7 mouse cellular contexts compared by ENCODE assay signal in genomic region chr3:34021259-34021828, GRCm38 (mm10). TPM values are rescaled to one million over a fixed set of nuclear protein-coding genes. Genes with fewer than 3 reads are reported as not detected.
DNase-seq lines count a peak whose midpoint lies in the region; ATAC-seq lines count a peak whose summit lies in the region.

No protein-coding gene starts in this region.

- peaks cover 5% of the 10 kb centered on the region for H3K4me1 ChIP-seq in lung, embryonic 16.5 days (replicated peaks; ENCODE audit: control insufficient read depth, insufficient read depth, low read length)
- H3K4me1 ChIP-seq in forebrain, embryonic 11.5 days (replicated peaks; ENCODE audit: control insufficient read depth, insufficient read depth, low read length): peaks cover 4% of the 10 kb centered on the region; the same call in 1 of the 2 replicates
- H3K4me1 ChIP-seq in liver, embryonic 11.5 days (replicated peaks; ENCODE audit: control insufficient read depth, insufficient read depth, low read length): peaks cover 7% of the 10 kb centered on the region
- peaks cover 3% of the 10 kb centered on the region for H3K4me1 ChIP-seq in stomach, embryonic 16.5 days (ENCODE audit: control insufficient read depth, insufficient read depth, low read length)

- DNase-seq in lung, postnatal 36 days: no peak
- DNase-seq in forebrain, embryonic 11.5 days (ENCODE audit: low spot score): no peak
- DNase-seq in liver, embryonic 11.5 days (ENCODE audit: low spot score): no peak
- DNase-seq in c-Kit-positive CD71-positive TER-119-positive erythroid progenitor cells, embryonic 14.5 days (ENCODE audit: low spot score): no peak
- no peak for DNase-seq in adrenal gland, postnatal 25 days

- no peaks in the 10 kb centered on the region for H3K36me3 ChIP-seq in lung, embryonic 16.5 days (ENCODE audit: control insufficient read depth, insufficient read depth, low read length)
- no peaks in the 10 kb centered on the region for H3K36me3 ChIP-seq in forebrain, embryonic 11.5 days (ENCODE audit: control insufficient read depth, insufficient read depth, low read length)
- no peaks in the 10 kb centered on the region for H3K36me3 ChIP-seq in liver, embryonic 11.5 days (ENCODE audit: control insufficient read depth, insufficient read depth, low read length)
- no peaks in the 10 kb centered on the region for H3K36me3 ChIP-seq in stomach, embryonic 16.5 days (ENCODE audit: control insufficient read depth, insufficient read depth, low read length)

- H3K27me3 ChIP-seq in lung, embryonic 16.5 days (ENCODE audit: control insufficient read depth, insufficient read depth, low read depth, low read length): no peaks in the 10 kb centered on the region
- H3K27me3 ChIP-seq in forebrain, embryonic 11.5 days (ENCODE audit: control insufficient read depth, insufficient read depth, low read length): no peaks in the 10 kb centered on the region; the same call in 1 of the 2 replicates
- no peaks in the 10 kb centered on the region for H3K27me3 ChIP-seq in liver, embryonic 11.5 days (replicated peaks; ENCODE audit: control insufficient read depth, insufficient read depth, low read length)
- H3K27me3 ChIP-seq in stomach, embryonic 16.5 days (ENCODE audit: control insufficient read depth, insufficient read depth, low read length): no peaks in the 10 kb centered on the region

- no peak overlapping the region for H3K9ac ChIP-seq in lung, embryonic 16.5 days (ENCODE audit: low read length)
- H3K9ac ChIP-seq in forebrain, embryonic 11.5 days (ENCODE audit: low read length): peak overlapping the region; percentile 98
- peak overlapping the region; percentile 100; the same call in 1 of the 2 replicates for H3K9ac ChIP-seq in liver, embryonic 11.5 days (ENCODE audit: low read depth, low read length)
- H3K9ac ChIP-seq in stomach, embryonic 16.5 days (ENCODE audit: low read length): no peak overlapping the region

- H3K4me2 ChIP-seq in lung, embryonic 16.5 days (ENCODE audit: low read depth, low read length): peak overlapping the region; percentile 75
- H3K4me2 ChIP-seq in forebrain, embryonic 11.5 days (ENCODE audit: low read depth, low read length, severe bottlenecking): peak overlapping the region; percentile 60
- peak overlapping the region; percentile 83 for H3K4me2 ChIP-seq in liver, embryonic 11.5 days
- H3K4me2 ChIP-seq in stomach, embryonic 16.5 days (ENCODE audit: low read depth, low read length): peak overlapping the region; percentile 68

- no peaks in the 10 kb centered on the region for H3K9me3 ChIP-seq in lung, embryonic 16.5 days (ENCODE audit: control insufficient read depth, low read length)
- no peaks in the 10 kb centered on the region for H3K9me3 ChIP-seq in forebrain, embryonic 11.5 days (ENCODE audit: control insufficient read depth, low read length)
- no peaks in the 10 kb centered on the region for H3K9me3 ChIP-seq in liver, embryonic 11.5 days (ENCODE audit: control insufficient read depth, low read length)
- no peaks in the 10 kb centered on the region for H3K9me3 ChIP-seq in stomach, embryonic 16.5 days (replicated peaks; ENCODE audit: control insufficient read depth, low read length)

- no peak for ATAC-seq in lung, embryonic 16.5 days (ENCODE audit: low read depth)
- ATAC-seq in forebrain, embryonic 11.5 days (replicated peaks; ENCODE audit: low FRiP score): no peak
- no peak for ATAC-seq in liver, embryonic 11.5 days (replicated peaks; ENCODE audit: low FRiP score)
- ATAC-seq in stomach, embryonic 16.5 days (ENCODE audit: insufficient read depth, low FRiP score): no peak

- H3K4me3 ChIP-seq in lung, embryonic 16.5 days (ENCODE audit: low read length): peak overlapping the region; percentile 97
- H3K4me3 ChIP-seq in forebrain, embryonic 11.5 days (ENCODE audit: low read depth, low read length): peak overlapping the region; percentile 96
- peak overlapping the region; percentile 97 for H3K4me3 ChIP-seq in liver, embryonic 11.5 days (ENCODE audit: low read depth, low read length)
- H3K4me3 ChIP-seq in stomach, embryonic 16.5 days (replicated peaks; ENCODE audit: low read length): peak overlapping the region; percentile 90

- 57% methylated on average over 4 of the region's 4 CpGs for WGBS in lung, embryonic 16.5 days
- 69% methylated on average over 4 of the region's 4 CpGs for WGBS in forebrain, embryonic 11.5 days
- 35% methylated on average over 4 of the region's 4 CpGs for whole genome bisulfite sequencing in liver, embryonic 11.5 days
- WGBS in stomach, embryonic 16.5 days: 64% methylated on average over 4 of the region's 4 CpGs

- H3K27ac ChIP-seq in lung, embryonic 16.5 days (ENCODE audit: low read length): no peak overlapping the region
- H3K27ac ChIP-seq in forebrain, embryonic 11.5 days (ENCODE audit: low read depth, low read length): no peak overlapping the region
- no peak overlapping the region for H3K27ac ChIP-seq in liver, embryonic 11.5 days (ENCODE audit: low read depth, low read length)
- H3K27ac ChIP-seq in stomach, embryonic 16.5 days (ENCODE audit: low read length): no peak overlapping the region

RNA-seq across cellular contexts. Expression of gene Fxr1, which starts 1.6 kb away (rescaled TPM):
- polyA plus RNA-seq in lung, embryonic 16.5 days (2015; fragmentation: Nextera tagmentation; extraction: Ambion mirVana): 47.7 and 48.2 TPM in 2 replicates
- 69.3 and 73.5 TPM in 2 replicates for polyA plus RNA-seq in forebrain, embryonic 11.5 days (2014; fragmentation: Nextera tagmentation; extraction: Ambion mirVana)
- 67.9 and 71.4 TPM in 2 replicates for polyA plus RNA-seq in liver, embryonic 11.5 days (2014; fragmentation: Nextera tagmentation; extraction: Ambion mirVana)
- polyA plus RNA-seq in stomach, embryonic 16.5 days (2015; fragmentation: Nextera tagmentation; extraction: Ambion mirVana): 43.4 and 48.5 TPM in 2 replicates
- total RNA-seq in adrenal gland, postnatal 25 days (2021): 119 and 131 TPM in 2 replicates

RNA-seq across cellular contexts. Expression of gene Dnajc19, which starts 59.8 kb away (rescaled TPM):
- polyA plus RNA-seq in lung, embryonic 16.5 days (2015; fragmentation: Nextera tagmentation; extraction: Ambion mirVana): 114 and 119 TPM in 2 replicates
- polyA plus RNA-seq in forebrain, embryonic 11.5 days (2014; fragmentation: Nextera tagmentation; extraction: Ambion mirVana): 166 and 168 TPM in 2 replicates
- polyA plus RNA-seq in liver, embryonic 11.5 days (2014; fragmentation: Nextera tagmentation; extraction: Ambion mirVana): 226 and 227 TPM in 2 replicates
- 110 and 127 TPM in 2 replicates for polyA plus RNA-seq in stomach, embryonic 16.5 days (2015; fragmentation: Nextera tagmentation; extraction: Ambion mirVana)
- total RNA-seq in adrenal gland, postnatal 25 days (2021): 78.6 and 83.8 TPM in 2 replicates

Comparison
In these comparisons a context has a peak if more than half of its experiments do, and no peak if none do; other contexts are left out.
1. H3K9ac ChIP-seq: peak in forebrain, embryonic 11.5 days (single experiment) and liver, embryonic 11.5 days (single experiment); none in lung, embryonic 16.5 days (single experiment) and stomach, embryonic 16.5 days (single experiment).
2. Peak in every context shown above with its lines, with median percentiles within 50 percentile points of each other: H3K4me2 ChIP-seq and H3K4me3 ChIP-seq.